Mouse (Mus musculus) thymus, postnatal 25 days (tissue): Measurements from ENCODE around the gene Syt5.
"Not testable (repeated sequence)": the region's sequence is repeated elsewhere in the genome, so short reads cannot be mapped to it uniquely, and the experiment has no call there.

Experiments
- DNase-seq: peaks from one replicate; pipeline ENCODE4 v3.0.0; 2022

The Syt5 gene

DNA sequence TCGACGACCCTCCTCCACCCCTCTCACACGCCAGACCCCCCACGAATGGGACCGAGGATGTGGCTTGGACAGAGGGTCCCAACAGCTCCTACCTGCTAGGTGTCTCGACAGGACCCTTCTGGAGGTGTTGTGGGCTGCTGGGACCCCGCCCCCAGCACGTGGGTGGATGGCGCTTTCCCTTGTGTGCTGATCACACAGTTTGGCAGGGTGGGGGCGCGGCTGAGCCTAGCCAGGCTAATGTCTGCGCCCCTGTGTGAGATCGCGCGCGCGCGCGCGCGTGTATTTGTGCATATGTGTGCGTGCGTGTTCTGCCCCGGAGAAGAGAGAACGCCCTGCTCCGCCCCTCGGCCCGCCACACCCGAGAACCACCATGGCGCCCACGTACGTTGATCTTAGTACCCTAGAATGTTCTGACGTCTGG lies at the start of gene Syt5:
TSS of gene Syt5 (minus strand) at position 321 of the 421 bp plus-strand sequence.
- no peak for DNase-seq

DNA sequence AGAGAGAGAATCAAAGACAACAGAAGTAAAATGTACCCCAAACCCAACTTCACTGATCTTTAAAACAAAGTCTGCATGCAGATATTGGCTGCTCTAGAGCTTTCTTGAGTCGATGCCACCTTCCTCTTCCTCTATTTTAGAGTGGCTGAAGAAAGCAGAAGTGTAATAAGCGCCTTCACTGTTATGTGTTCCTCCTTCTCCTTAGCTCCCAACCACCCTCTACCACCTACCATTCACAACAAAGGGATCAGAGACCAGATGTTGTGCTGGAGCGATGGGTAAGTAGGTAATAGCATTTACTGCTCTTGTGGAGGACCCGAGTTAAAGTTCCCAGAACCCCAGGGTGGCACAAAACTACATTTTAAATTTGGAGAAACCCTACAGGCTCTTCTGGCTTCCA lies 49.7 kb upstream of the Syt5 start:
- DNase-seq, result not testable (repeated sequence)

DNA sequence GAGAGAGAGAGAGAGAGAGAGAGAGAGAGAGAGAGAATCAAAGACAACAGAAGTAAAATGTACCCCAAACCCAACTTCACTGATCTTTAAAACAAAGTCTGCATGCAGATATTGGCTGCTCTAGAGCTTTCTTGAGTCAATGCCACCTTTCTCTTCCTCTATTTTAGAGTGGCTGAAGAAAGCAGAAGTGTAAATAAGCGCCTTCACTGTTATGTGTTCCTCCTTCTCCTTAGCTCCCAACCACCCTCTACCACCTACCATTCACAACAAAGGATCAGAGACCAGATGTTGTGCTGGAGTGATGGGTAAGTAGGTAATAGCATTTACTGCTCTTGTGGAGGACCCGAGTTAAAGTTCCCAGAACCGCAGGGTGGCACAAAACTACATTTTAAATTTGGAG lies 34.1 kb upstream of the Syt5 start:
- not testable (repeated sequence) for DNase-seq

DNA sequence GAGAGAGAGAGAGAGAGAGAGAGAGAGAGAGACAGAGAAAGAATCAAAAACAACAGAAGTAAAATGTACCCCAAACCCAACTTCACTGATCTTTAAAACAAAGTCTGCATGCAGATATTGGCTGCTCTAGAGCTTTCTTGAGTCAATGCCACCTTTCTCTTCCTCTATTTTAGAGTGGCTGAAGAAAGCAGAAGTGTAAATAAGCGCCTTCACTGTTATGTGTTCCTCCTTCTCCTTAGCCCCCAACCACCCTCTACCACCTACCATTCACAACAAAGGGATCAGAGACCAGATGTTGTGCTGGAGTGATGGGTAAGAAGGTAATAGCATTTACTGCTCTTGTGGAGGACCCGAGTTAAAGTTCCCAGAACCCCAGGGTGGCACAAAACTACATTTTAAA lies 25.0 kb upstream of the Syt5 start:
- not testable (repeated sequence) for DNase-seq

DNA sequence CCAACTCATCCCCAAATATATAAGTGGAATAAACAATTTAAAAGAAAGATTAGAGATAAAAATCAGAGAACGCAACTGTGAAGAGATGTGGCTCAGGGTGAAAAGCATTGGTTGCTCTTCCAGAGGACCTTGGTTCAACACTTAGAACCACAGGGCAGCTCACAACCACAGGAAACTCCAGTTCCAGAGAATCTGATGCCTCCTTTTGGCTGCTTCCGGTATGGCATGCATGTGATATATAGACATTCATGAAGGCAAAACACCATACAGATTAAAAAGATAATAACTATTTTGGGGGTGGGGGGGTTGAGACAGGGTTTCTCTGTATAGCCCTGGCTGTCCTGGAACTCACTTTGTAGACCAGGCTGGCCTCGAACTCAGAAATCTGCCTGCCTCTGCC lies 15.3 kb upstream of the Syt5 start:
- peak; percentile 11 for DNase-seq

DNA sequence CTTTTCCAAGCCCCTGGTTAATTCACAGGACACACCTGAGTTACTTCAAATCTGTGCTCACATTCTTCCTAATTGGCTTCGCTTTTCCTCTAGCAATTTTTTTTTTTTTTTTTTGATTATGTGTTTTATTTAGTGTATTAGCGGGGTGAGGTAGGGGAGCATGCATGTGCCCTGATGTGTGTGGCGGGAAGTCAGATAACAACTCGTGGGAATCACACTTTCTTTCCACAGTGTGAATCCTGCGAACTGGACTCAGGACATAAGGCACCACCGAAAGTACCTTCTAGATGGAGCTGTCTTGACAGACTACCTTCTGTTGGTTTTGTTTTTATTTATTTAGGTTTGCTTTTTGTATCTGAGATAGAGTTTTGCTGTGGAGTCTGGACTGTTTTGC lies 9.8 kb upstream of the Syt5 start:
- no peak for DNase-seq

DNA sequence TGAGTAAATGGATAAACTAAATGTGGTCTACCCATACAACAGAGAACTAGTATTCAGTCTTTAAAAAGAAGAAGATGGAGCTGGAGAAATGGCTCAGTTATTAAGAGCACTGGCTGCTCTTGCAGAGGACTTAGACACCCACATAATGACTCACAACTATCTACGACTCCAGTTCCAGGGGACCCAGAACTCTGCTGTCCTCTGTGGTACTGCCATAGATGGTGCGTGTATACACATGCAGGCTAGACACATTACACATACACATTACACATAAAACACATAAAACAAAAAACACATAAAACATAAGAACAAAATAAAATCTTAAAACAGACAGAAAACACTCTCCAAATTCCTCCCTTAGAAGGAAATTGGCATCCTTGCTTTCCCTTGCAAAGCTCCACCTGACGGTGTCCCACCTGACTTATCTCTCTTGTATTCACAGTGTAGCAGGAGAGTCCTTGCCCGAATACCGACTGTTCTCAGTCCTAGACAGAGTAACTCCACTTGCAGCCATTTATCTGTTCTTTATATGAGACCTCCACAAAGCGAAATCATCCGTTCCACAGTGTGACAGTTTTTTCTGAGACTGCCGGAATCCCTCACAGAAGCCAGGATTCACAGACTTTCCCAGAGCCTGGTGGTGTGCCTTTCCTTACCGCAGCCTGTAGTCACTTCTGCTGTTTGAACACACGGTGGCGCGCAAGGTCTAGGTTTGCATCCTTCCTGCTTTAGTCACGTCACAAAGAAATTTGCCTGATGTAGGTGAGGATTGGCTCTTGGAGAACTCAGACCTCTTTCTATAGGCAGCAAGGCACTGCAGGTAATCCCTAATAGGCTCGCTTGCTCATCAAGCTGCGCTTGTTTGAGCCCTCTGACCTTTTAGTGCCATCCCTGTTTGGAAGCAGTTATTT lies 9.2 kb upstream of the Syt5 start:
- peak; percentile 74 for DNase-seq

DNA sequence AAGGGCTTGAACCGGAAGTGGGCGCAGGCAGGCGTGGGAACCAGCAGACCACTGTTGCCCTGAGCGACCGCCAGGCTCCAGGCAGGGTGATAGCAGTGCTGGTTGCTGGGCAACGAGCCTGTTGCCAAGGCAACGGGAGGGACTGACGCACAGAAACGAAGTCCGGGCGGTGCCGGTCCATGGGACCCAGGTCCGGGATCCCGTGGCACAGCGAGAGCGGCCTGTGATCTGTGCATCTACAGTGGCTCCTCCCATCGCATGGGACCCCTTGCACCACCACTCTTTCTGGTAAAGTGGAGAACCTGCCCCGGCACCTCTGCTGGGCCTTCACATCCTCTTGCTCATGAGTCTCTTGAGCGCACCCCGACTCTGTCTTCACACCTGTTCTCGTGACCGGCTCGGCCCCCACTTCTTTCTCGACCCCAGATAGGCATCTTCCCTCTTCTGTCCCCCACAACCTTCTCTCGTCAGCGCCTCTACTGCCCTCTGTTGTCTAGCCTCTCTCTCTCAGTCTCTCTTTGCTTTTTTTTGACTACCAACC lies 680 bp downstream of the Syt5 start:
- DNase-seq, result no peak

DNA sequence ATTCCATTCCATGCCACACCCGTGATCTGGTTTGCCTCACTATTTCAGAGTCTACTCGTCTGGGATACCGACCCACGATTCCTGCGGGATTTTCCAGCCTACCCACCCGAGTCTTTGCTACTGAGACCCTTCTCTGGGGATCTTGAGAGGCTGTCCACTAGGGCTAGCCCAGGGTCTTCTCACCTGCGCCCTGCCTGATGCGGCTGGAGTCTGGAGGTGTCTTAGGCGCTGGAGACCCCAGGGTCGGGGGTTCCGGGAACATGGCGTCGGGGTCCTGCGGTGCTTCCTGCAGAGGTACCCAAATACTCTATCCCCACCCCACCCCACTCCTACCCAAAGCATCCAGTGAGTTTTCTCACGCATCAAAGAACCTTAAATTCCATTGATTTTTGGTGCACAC lies 1.3 kb downstream of the Syt5 start:
- no peak for DNase-seq

DNA sequence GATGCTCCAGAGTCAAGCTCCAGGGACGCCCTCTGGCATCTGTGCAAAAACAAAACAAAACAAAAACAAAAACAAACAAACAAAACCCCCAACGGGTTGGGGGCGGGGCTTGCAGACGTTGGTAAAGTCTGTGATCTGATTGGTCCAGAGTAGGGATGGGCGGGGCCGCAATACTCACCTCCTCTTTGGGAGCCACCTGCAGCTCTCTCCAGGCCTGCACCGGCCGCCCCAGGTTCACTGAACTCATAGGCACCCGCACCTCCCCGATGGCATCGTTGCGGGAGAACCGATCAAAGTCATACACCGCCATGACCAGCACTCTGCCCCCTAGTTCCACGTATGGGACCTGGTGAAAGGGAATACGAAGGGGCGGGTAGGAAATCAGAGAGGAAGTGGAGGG lies 5.3 kb downstream of the Syt5 start:
- DNase-seq, result peak; percentile 21

DNA sequence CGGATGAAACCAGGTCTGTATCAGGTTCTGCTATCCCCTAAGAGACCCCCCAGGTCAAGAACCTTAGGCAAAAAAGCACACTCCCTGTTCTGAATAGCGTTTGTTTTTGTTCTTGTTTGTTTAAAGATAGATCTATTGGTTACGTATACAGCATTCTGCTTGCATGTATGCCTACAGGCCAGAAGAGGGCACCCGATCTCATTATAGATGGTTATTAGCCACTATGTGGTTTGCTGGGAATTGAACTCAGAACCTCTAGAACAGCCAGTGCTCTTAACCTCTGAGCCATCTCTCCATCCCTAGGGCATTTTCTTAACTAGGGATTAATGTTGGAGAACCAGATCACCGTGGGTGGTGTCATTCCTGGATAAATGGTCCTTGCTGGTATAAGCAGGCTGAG lies 6.0 kb downstream of the Syt5 start:
- DNase-seq, result no peak

DNA sequence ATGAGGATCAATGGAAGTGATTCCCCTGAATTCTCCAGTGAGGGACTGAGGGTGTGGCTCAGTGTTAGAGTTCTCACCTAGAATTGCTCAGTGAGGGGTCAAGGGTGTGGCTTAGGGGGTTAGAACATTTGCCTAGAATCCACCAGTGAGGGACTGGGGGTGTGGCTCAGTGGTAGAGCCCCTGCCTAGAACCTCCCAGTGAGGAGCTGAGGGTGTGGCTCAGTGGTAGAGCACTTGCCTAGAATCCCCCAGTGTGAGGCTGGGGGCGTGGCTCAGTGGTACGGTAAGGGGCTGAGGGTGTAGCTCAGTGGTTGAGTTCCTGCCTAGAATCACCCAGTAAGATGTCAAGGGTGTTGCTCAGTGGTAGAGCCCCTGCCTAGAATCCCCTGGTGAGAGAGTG lies 8.3 kb downstream of the Syt5 start:
- no peak for DNase-seq

DNA sequence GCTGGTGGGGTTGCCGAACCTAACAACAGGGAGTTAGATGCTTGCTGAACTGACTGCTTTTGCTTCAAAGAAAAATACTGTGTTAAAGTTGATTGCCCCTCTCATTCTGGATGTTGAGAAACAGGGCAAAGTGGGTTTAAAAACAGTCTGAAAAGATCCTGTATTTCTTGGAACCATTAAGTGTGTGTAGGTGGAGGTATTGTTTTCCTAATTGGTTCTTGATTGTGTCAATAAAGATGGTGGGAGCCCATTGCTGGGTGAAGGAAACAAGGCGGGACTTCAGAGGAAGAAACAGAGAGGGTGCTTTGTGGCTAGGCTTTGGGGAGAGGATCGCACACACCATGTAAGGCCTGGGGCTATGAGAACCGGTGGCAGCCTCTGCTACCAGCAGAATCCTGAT lies 10.2 kb downstream of the Syt5 start:
- no peak for DNase-seq

DNA sequence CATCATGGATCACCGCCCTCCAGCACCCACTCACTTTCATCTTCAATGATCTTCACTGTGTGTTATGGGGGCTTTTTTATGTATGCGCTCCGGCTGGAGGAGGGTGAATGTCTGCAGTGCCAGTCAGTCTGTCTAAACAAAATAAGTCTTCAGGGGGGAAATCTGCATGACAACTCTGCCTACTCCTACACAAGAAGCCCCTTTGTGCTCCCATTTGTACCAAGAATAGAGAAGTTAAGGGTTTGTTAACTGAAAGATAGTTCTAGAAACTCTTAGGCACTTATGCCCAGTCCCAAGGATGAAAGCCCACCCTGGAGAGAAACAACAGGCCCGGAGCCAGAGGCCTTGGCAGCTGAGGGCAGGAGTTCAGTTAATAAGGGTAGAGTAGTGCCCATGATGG lies 11.0 kb downstream of the Syt5 start:
- no peak for DNase-seq

DNA sequence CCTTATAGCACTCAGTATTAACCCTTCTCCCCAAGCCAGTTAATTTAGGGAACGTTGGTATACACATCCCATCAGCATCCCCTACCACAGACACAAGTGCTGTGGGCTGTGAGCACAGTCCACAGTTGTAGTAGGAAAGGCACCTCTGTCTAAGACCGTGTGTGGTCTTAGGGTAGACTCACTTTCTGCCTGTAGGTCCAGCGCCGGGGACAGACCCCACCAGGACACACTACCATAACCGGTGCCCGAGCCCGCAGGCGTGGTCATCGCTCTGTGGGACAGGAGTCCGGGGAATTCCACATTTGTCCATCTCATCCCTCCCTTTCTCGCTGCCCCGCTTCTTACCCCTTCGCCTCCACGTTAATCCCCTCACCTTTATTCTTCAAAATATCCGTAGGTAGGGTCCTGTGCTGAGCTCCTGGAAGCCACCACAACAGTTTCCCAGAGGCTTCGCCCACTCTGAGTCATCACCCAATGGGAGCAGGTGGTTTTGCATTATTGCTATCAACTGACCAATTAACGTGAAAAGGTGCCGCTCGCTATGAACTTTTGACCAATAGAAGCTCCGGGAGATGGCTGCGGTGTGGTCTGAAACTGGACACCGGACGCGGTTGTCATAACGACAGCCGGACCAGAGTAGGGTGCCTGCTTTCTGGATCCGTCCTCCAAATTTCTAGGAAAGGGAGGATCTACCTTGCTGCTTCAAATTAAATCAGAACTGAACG lies 15.2 kb downstream of the Syt5 start, which contains the start of gene Dnaaf3:
TSS of gene Dnaaf3 (minus strand) at position 449 of the 725 bp plus-strand sequence.
- DNase-seq, result no peak

DNA sequence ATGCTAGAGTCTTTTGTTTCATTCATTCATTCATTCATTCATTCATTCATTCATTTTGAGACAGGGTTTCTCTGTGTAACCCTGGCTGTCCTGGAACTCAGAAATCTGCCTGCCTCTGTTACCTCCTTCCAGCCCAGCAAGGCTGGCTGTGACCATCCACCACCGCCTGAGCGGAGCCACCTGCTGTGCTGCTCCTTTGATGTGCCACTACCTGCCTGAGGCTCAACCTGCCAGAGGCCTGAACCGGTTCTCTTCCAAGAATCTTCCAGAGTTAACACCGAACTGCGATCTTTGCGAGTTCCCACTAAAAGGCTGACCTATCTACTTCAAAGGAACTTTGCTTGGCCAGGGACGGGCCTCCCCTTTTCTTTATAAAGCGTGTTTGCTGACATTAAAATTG lies 17.2 kb downstream of the Syt5 start:
- DNase-seq, result not testable (repeated sequence)

DNA sequence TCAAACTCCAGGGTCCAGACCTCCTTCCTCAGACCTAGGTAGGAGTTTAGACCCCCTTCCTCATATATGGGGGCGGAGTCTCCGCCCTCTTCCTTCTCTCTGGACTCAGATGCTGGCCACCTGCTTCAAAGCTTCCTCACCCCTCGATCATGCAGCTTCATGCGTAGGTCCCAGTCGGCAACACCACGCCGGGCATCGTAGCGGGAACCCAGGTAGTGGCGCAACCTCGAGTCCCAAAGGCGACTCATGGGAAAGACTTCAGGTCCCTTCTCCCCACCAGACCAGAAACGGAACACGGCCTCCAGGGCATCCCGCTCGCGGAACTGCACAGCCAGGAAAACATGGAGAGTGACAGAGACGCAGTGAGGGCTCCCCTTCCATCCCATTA lies 20.0 kb downstream of the Syt5 start:
- DNase-seq, result no peak

DNA sequence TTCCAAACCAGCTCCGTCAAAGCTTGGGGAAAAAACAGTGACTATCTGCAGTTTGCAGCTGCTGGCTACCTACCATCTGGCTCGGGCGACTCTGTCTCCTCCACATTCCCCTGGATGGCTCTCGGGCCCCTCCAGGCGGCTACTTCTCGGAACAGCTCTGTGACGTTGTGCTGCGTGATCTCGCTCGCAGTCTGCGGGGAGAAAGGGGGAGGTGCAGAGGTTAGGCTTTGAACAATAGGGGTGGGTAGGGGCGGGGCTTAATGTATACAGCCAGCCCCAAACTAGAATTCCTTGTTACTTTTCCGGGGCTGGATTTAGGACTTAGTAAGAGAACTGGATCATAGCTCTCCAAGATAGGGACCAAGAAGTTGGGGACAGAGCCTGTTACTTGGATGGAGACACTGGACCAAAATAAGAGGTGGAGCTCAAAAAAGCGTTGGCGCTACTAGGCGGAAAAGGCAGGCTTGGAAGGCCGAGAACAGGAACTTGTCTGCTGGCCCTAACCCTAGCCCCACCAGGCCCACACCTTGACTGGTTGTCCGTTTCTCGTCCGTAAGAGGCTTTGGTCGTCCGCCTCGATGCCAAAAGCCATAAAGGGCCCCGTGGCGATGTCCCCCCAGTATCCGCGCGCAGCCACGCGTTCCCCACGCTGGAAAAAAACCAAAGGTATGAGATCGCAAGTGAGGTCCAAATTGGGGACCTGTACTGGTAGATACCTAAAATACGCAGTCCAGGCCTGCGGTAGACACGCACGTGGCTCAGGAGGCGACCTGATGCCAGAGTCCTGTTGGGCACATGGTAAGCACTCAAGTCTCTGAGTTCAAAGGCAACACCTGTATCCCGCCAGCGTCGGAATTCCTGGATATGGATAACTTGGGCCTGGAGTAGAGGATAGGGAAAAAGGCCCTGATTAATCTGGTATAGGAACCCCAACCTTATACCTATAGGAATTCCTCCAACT lies 20.7 kb downstream of the Syt5 start:
- DNase-seq, result peak; percentile 76

DNA sequence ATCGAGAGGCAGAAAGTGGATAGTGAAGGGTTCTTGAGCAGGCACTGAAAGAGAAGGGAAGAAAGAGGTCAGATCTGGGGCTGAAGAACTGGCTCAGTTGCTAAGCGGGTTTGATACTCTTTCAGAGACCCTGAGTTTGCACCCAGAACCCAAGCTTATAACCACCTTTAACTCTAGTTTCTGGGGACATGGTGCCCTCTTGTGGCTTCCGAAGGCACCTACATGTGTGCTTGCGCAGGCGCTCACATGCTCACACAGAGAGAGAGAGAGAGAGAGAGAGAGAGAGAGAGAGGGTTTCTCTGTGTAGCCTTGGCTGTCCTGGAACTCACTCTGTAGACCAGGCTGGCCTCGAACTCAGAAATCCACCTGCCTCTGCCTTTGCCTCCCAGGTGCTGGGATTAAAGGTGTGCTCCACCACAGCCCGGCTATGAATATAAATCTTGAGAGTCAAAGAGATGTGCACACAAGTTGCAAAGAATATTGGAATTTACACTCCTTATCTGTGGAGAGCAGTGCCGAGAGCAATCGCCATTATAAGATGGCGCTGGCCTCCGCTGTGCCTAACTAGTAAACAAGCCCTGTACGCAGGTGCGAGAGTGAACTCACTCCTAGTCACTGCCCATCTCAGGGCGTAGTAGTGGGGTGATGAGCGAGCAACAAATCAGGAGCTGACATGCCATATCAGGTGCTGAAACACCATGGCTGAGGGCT lies 23.0 kb downstream of the Syt5 start, which contains the start of gene Tnni3:
TSS of gene Tnni3 (minus strand) at position 18 of the 711 bp plus-strand sequence.
- DNase-seq, result peak; percentile 61

DNA sequence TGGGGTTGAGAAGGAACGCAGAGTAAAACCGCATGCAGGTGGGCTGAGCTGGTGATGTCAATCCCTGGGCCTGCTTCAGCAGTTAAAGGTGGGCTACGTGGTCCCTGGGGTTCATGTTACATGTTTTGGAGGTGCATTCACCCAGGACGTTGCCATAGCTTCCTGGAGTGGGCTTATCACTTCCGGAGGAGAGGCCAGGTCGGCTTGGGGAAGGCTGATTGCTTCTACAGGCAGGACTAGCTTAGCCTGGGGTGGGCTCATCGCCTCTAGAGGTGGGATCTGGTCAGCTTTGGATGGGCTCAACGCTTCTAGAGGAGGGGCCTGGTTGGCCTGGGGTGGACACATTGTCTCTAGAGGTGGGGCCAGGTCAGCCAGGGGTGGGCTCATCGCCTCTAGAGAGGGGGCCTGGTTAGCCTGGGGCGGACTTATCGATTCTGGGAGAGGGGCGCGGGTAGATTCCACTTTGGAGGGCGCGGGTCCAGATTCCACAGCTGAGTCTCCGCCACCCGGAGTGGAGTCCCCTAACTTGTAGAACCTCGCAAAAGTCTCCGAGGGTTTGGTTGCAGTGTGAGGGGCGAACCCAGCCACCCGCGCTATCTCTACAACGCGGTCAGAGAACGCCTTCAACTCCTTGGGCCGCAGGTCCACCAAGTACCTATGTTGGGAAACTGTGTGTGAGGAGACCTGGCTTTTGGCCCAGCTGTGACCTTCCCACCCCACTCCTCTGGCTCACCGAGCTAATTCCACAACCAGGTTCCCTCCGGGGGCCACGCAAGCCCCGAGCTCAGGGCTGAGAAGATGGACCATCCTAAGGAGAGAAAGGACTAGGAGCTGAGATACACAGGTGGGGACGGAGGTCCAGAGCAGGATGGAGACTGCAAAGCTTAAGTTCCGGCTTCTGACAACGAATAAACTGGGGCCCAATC lies 23.9 kb downstream of the Syt5 start:
- DNase-seq, result no peak

DNA sequence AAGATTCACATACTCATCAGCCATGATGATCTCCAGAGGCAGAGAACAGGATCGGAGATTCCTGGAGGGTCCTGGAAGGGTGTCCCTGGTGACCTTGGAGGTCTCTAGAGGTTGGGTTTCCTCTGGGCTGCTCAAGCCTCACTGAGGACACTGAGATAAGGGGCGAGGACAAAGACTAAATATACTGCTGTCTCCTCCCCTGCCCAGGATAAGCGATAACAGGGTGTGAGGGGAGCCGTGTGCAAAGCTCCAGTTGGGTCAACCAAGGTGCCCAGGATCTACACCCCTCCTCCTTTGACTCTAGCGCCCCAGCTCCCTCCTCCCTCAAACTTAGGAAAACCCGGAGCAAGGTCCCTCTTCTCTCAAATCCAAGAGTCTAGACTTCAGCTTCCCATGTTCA lies 25.0 kb downstream of the Syt5 start:
- DNase-seq, result no peak
